Mouse (Mus musculus) adrenal gland, postnatal 0 days (tissue): ENCODE data around the gene Prss22. TPM values are rescaled to one million over a fixed set of nuclear protein-coding genes. Genes with fewer than 3 reads are reported as not detected.

ENCODE experiments used
- microRNA-seq: library from miRNA; unstranded; fragments of <30 nt; microRNA quantifications from one replicate; pipeline ENCODE4, GENCODE M21; 2016; ENCODE audit warnings: borderline replicate concordance; ENCODE audit not compliant: insufficient number of aligned reads
- polyA plus RNA-seq: library from polyadenylated mRNA; unstranded; fragments of >200 nt; fragmentation: Nextera tagmentation; extraction: Ambion mirVana; gene quantifications from 2 replicates; pipeline ENCODE4 v1.2.1, GENCODE M21; 2015

Prss22 gene
- not detected in 2 replicates for polyA plus RNA-seq

DNA sequence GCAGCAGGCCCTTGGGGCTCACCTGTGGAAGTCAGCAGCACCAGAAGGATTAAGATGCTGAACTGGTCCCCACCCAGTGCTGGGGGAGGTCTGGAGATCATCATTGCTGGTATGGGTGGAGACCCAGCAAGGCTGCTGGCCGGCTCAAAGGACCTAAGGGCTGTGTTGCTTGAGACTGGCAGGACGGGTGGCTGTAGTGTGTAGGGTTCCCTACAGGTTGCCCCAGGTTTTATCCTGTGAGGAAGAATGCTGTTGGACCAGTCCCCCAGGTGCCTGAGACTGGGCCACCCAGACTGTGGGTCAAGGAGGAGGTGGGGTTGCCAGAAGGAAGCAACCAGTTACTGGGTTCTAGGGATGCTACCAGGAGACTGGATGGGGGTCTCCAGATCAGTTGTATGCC, at the start of gene Prss22:
Prss22 (minus strand) TSS at position 200 of the 400 bp plus-strand sequence.

DNA sequence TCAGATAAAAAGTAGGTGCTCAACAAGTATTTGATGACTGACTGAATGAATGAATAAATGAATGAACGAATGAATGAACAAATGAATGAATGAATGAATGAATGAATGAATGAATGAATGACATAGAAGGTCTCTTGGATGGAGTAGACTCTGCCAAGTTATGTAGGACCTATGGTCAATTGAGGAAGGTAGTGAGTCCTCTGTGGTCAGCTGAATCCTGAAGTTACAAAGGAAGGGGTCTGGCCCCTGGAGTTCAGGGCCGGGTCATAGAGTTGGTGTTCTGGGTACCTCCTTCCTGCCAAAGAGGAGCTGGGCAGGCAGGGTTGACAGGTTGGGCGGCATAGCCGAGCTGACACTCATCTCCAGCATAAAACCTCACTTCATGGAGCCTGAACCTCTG, 39.9 kb upstream of the Prss22 start, which contains the start of gene Prss27:
Prss27 (plus strand) TSS at position 301 of the 400 bp plus-strand sequence.

DNA sequence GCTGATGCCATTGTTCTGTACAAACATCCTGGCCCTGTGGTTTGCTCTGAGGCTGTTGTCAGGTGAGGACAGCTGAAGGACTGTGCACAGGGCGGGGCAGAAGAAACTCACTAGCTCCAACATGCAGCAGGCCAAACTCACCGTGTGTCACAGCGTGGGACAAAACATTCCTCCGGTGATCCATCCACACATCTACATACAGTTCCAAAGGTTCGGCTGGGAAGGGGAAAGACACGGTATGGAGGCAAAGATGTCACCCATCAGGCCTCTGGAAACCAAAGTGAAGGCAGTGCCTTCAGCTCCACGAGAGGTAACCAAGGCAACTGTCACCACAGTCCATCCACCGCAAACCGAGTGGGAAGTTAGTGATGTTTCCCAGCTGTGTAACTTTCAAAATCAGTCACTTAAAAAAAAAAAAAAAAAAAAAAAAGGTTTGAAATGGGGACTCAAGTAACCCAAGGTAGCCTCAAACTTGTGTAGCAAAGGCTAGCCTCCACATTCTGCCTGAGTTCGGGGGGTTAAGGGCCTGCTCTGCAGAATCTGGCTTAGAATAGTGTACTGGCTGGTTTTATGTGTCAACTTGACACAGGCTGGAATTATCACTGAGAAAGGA, 17.5 kb downstream of the Prss22 start, which contains the start of gene Prss30:
Prss30 (minus strand) TSS at position 270 of the 613 bp plus-strand sequence.

DNA sequence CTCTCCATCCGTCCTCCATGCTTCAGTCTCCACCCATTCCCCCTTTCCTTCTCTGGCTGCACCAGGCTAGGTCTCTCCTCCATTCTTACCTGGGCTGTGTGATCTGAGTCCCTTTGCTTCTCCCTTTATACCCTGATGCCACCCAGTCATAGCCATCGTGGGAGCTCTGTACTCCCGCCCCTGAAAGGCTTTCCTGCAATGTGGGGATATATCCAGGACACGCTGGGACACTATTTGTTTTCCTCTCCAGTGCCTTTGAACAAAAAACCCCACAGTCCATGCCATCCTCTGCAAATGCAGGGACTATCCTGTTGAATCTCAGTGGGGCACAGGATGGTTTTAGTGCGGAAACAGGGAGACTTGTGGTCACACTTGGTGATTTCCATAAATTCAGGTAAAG, 42.7 kb downstream of the Prss22 start, which contains the start of gene Sbpl:
Sbpl (minus strand) TSS at position 101 of the 400 bp plus-strand sequence.

Small RNAs within 50 kb of the gene (microRNA-seq; reads per million reads assigned to microRNA genes)
- not detected for gene Gm27700

Other genes starting within 250 kb of the Prss22 start
- gene Flywch1, start 226.5 kb downstream of the Prss22 start, polyA plus RNA-seq: 51.5 and 54.6 TPM in 2 replicates
- 28.8 and 51.4 TPM in 2 replicates for gene Flywch2, start 212.0 kb downstream of the Prss22 start, polyA plus RNA-seq
- gene Srrm2, start 207.6 kb downstream of the Prss22 start, polyA plus RNA-seq: 291 and 447 TPM in 2 replicates
- gene Elob, start 169.0 kb downstream of the Prss22 start, polyA plus RNA-seq: 1,156 and 1,274 TPM in 2 replicates
- gene Prss33, start 162.0 kb downstream of the Prss22 start, polyA plus RNA-seq: not detected in 2 replicates
- gene Prss32, start 154.2 kb downstream of the Prss22 start, polyA plus RNA-seq: not detected in 2 replicates
- gene Prss41, start 153.9 kb downstream of the Prss22 start, polyA plus RNA-seq: 0.52 and 0.57 TPM in 2 replicates
- not detected in 2 replicates for gene Prss21, start 130.0 kb downstream of the Prss22 start, polyA plus RNA-seq
- gene Dcpp1, start 117.2 kb downstream of the Prss22 start, polyA plus RNA-seq: not detected in 2 replicates
- gene Dcpp2, start 117.2 kb downstream of the Prss22 start, polyA plus RNA-seq: not detected in 2 replicates
- not detected in 2 replicates for gene Dcpp3, start 80.6 kb downstream of the Prss22 start, polyA plus RNA-seq
- gene Sbp, start 56.4 kb downstream of the Prss22 start, polyA plus RNA-seq: not detected in 2 replicates
- gene Sbpl, start 42.8 kb downstream of the Prss22 start, polyA plus RNA-seq: not detected in 2 replicates
- 0.14 TPM in 1 of 2 replicates, not detected in the other for gene Prss30, start 17.5 kb downstream of the Prss22 start, polyA plus RNA-seq
- 0.18 and 0.22 TPM in 2 replicates for gene Prss27, start 40.0 kb upstream of the Prss22 start, polyA plus RNA-seq
- 32.3 and 32.9 TPM in 2 replicates for gene Kctd5, start 75.4 kb upstream of the Prss22 start, polyA plus RNA-seq
- 23.3 and 31.5 TPM in 2 replicates for gene Pdpk1, start 152.8 kb upstream of the Prss22 start, polyA plus RNA-seq
- gene Amdhd2, start 165.7 kb upstream of the Prss22 start, polyA plus RNA-seq: 35.0 and 47.9 TPM in 2 replicates
- 589 and 650 TPM in 2 replicates for gene Atp6v0c, start 171.6 kb upstream of the Prss22 start, polyA plus RNA-seq
- 2.0 and 2.5 TPM in 2 replicates for gene Tbc1d24, start 207.5 kb upstream of the Prss22 start, polyA plus RNA-seq
- 3.9 and 5.7 TPM in 2 replicates for gene Ntn3, start 211.4 kb upstream of the Prss22 start, polyA plus RNA-seq
- 5.3 and 8.3 TPM in 2 replicates for gene Tedc2, start 222.8 kb upstream of the Prss22 start, polyA plus RNA-seq